Mouse (Mus musculus) bone marrow, adult 2 months (tissue): Measurements from ENCODE around the gene Mrs2. TPM values are rescaled to one million over a fixed set of nuclear protein-coding genes. Genes with fewer than 3 reads are reported as not detected.
A peak's percentile ranks its signal among the peaks of the same experiment; 100 is the strongest.

Experiments used
- H3K27ac ChIP-seq: fragments of 200-500 bp; 2 replicates; pipeline ENCODE4 v1.5.1; 2012; ENCODE audit warnings: low read depth, mild to moderate bottlenecking, control low read depth, inconsistent platforms, low read length; ENCODE audit not compliant: control insufficient read depth, poor library complexity, insufficient read depth
- H3K4me1 ChIP-seq: fragments of 200-500 bp; 2 replicates; pipeline ENCODE4 v1.6.1; 2011; ENCODE audit warnings: low read length; ENCODE audit not compliant: control insufficient read depth, insufficient read depth
- H3K4me3 ChIP-seq: fragments of 200-500 bp; replicated peaks from 2 replicates; pipeline ENCODE3; 2011; ENCODE audit warnings: mild to moderate bottlenecking, low read depth, low read length, control low read depth; ENCODE audit not compliant: control insufficient read depth
- CTCF ChIP-seq: fragments of 200-500 bp; IDR thresholded peaks from 2 replicates; pipeline ENCODE4 v1.5.1; 2011; ENCODE audit warnings: low read length, control low read depth; ENCODE audit not compliant: control insufficient read depth, insufficient read depth
- POLR2A ChIP-seq: fragments of 200-500 bp; IDR thresholded peaks from 2 replicates; pipeline ENCODE4 v1.6.1; 2011; ENCODE audit warnings: low read depth, mild to moderate bottlenecking, control low read depth, low read length, borderline replicate concordance; ENCODE audit not compliant: control insufficient read depth
- WGBS: fragments of 180-500 bp; shearing (Covaris S2); methylation state at CpG from one replicate; pipeline ENCODE4 v1.1.7; 2018; 5-methylcytosine and 5-hydroxymethylcytosine counted together
- polyA plus RNA-seq: library from polyadenylated mRNA; stranded (reverse); fragments of >200 nt; gene quantifications from 2 replicates; pipeline ENCODE4 v1.2.4, GENCODE M21; 2011; ENCODE audit warnings: low replicate concordance; ENCODE audit not compliant: missing spikeins, insufficient read depth, insufficient read length

Mrs2 gene
- polyA plus RNA-seq, 1 experiment = 23.9 TPM

GRCm38 (mm10) chr13:24965846-24966201 lies 54.4 kb downstream of the Mrs2 start:
- no peak for TF ChIP-seq CTCF
- TF ChIP-seq POLR2A = no peak
- Histone ChIP-seq H3K4me1 (no peaks in the 10 kb centered on the region; the same call in 1 of the 2 replicates), H3K4me3 (peak overlapping the region; percentile 65), H3K27ac (no peak overlapping the region)
- WGBS = 32% methylated on average over 5 of the region's 5 CpGs

- no peaks in the 10 kb centered on the region; the same call in none of the 2 replicates for H3K4me1 ChIP-seq
- peak overlapping the region; percentile 65 for H3K4me3 ChIP-seq
- TF ChIP-seq CTCF (no peak), POLR2A (no peak)
- 10% methylated on average over 15 of the region's 15 CpGs for WGBS
- no peak overlapping the region for H3K27ac ChIP-seq
Measured at GRCm38 (mm10) chr13:24965130-24965845, 54.9 kb downstream of the Mrs2 start.

GRCm38 (mm10) chr13:24962119-24962518 lies 58.1 kb downstream of the Mrs2 start:
- 71% methylated on average over 8 of the region's 8 CpGs for WGBS
- peaks cover 1% of the 10 kb centered on the region for H3K4me1 ChIP-seq
- no peak overlapping the region for H3K4me3 ChIP-seq
- no peak for TF ChIP-seq CTCF
- no peak for TF ChIP-seq POLR2A
- no peak overlapping the region for H3K27ac ChIP-seq

- no peak overlapping the region for H3K4me3 ChIP-seq
- WGBS = 33% methylated on average over 3 of the region's 3 CpGs
- TF ChIP-seq POLR2A (no peak), CTCF (no peak)
- H3K27ac ChIP-seq = no peak overlapping the region
- H3K4me1 ChIP-seq = peaks cover 1% of the 10 kb centered on the region
Measured at GRCm38 (mm10) chr13:24960084-24960483, 60.1 kb downstream of the Mrs2 start.

GRCm38 (mm10) chr13:24958671-24959070 lies 61.5 kb downstream of the Mrs2 start:
- WGBS = 86% methylated on average over 11 of the region's 11 CpGs
- TF ChIP-seq CTCF (no peak), POLR2A (no peak)
- H3K27ac ChIP-seq = no peak overlapping the region
- H3K4me3 ChIP-seq = no peak overlapping the region
- peaks cover 1% of the 10 kb centered on the region for H3K4me1 ChIP-seq

- TF ChIP-seq POLR2A (no peak), CTCF (no peak)
- 52% methylated on average over 10 of the region's 10 CpGs for WGBS
- no peak overlapping the region for H3K27ac ChIP-seq
- no peak overlapping the region for H3K4me3 ChIP-seq
- H3K4me1 ChIP-seq = peaks cover 1% of the 10 kb centered on the region; the same call in 1 of the 2 replicates
Measured at GRCm38 (mm10) chr13:24955500-24955899, 64.7 kb downstream of the Mrs2 start.

GRCm38 (mm10) chr13:24955091-24955490 lies 65.1 kb downstream of the Mrs2 start:
- H3K4me1 ChIP-seq = no peaks in the 10 kb centered on the region
- H3K27ac ChIP-seq = no peak overlapping the region
- no peak overlapping the region for H3K4me3 ChIP-seq
- TF ChIP-seq POLR2A (no peak), CTCF (no peak)
- 59% methylated on average over 11 of the region's 11 CpGs for WGBS

- 75% methylated on average over 7 of the region's 7 CpGs for WGBS
- Histone ChIP-seq H3K4me3 (no peak overlapping the region), H3K27ac (no peak overlapping the region), H3K4me1 (no peaks in the 10 kb centered on the region)
- TF ChIP-seq CTCF (no peak), POLR2A (no peak)
Measured at GRCm38 (mm10) chr13:24952659-24953058, 67.5 kb downstream of the Mrs2 start.
